Mouse (Mus musculus) right cerebral cortex, postnatal 25 days (tissue): ENCODE results near the gene Cpa5.

Experiments used
- DNase-seq: peaks from one replicate; pipeline ENCODE4 v3.0.0; 2022

The Cpa5 gene

GRCm38 (mm10) chr6:30604342-30604867 lies 6.4 kb upstream of the Cpa5 start:
- DNase-seq: no peak

- no peak for DNase-seq
Measured at GRCm38 (mm10) chr6:30605111-30605510, 5.7 kb upstream of the Cpa5 start.

GRCm38 (mm10) chr6:30605672-30606071 lies 5.1 kb upstream of the Cpa5 start:
- DNase-seq: no peak

- DNase-seq: no peak
Measured at GRCm38 (mm10) chr6:30611212-30611611, 402 bp downstream of the Cpa5 start.

- DNase-seq: no peak
Measured at GRCm38 (mm10) chr6:30614251-30614650, 3.4 kb downstream of the Cpa5 start.

- no peak for DNase-seq
Measured at GRCm38 (mm10) chr6:30615741-30616140, 4.9 kb downstream of the Cpa5 start.

GRCm38 (mm10) chr6:30616491-30616941 lies 5.7 kb downstream of the Cpa5 start:
- DNase-seq: no peak

GRCm38 (mm10) chr6:30617020-30617958 lies 6.5 kb downstream of the Cpa5 start:
- DNase-seq: no peak

- DNase-seq: peak; percentile 68
Measured at GRCm38 (mm10) chr6:30617959-30618590, 7.3 kb downstream of the Cpa5 start.

- no peak for DNase-seq
Measured at GRCm38 (mm10) chr6:30618735-30619134, 7.9 kb downstream of the Cpa5 start.

GRCm38 (mm10) chr6:30619606-30620005 lies 8.8 kb downstream of the Cpa5 start:
- DNase-seq: no peak

- DNase-seq: no peak
Measured at GRCm38 (mm10) chr6:30620591-30620990, 9.8 kb downstream of the Cpa5 start.

- DNase-seq: no peak
Measured at GRCm38 (mm10) chr6:30620994-30621393, 10.2 kb downstream of the Cpa5 start.

- DNase-seq: no peak
Measured at GRCm38 (mm10) chr6:30621986-30622389, 11.2 kb downstream of the Cpa5 start.

- no peak for DNase-seq
Measured at GRCm38 (mm10) chr6:30624763-30625162, 14.0 kb downstream of the Cpa5 start.

- DNase-seq: peak; percentile 23
Measured at GRCm38 (mm10) chr6:30628152-30628551, 17.3 kb downstream of the Cpa5 start.

GRCm38 (mm10) chr6:30629989-30630388 lies 19.2 kb downstream of the Cpa5 start:
- no peak for DNase-seq

GRCm38 (mm10) chr6:30635361-30635862 lies 24.6 kb downstream of the Cpa5 start:
- no peak for DNase-seq

GRCm38 (mm10) chr6:30636186-30636842 lies 25.5 kb downstream of the Cpa5 start:
- DNase-seq: no peak

- no peak for DNase-seq
Measured at GRCm38 (mm10) chr6:30638674-30639268, 28.0 kb downstream of the Cpa5 start, which contains the start of gene Cpa1. TSS of gene Cpa1 (plus strand) at chr6:30639218.

- no peak for DNase-seq
Measured at GRCm38 (mm10) chr6:30643694-30644460, 33.1 kb downstream of the Cpa5 start.

- DNase-seq: no peak
Measured at GRCm38 (mm10) chr6:30644462-30644861, 33.7 kb downstream of the Cpa5 start.
